Mouse (Mus musculus) embryonic stem cell, embryonic (primary cell): ENCODE measurements around the gene Rxfp4.

Experiments used
- CTCF ChIA-PET, 4 experiments: fragments of 300-600 bp in 2 of 4; fragments of 350-600 bp in 2 of 4; sonication (Branson Sonifier 250); formaldehyde crosslinking; loops; one replicate each; lab custom pipeline; 2022; ENCODE audit warnings: inconsistent platforms in 2 of 4; lab: Charles Lee
- POLR2A ChIA-PET, 4 experiments: fragments of 300-600 bp in 2 of 4; fragments of 350-600 bp in 2 of 4; sonication (Branson Sonifier 250); formaldehyde crosslinking; loops; one replicate each; lab custom pipeline; 2022; ENCODE audit warnings: antibody characterized with exemption in 4 of 4, inconsistent platforms in 1 of 4; lab: Charles Lee

Rxfp4 gene

GRCm38 (mm10) chr3:88643078-88643477 lies 9.9 kb downstream of the Rxfp4 start:
- ChIA-PET POLR2A (interaction anchor here in 3 of 4 experiments (0.5 to 2.7 kb wide), 21 partner anchors 11 to 307 kb away, joined by 3 to 12 read pairs (median 4); partner anchors contain the start of genes Smg5 (in 1 of the 3), Ssr2 (in 1 of the 3) and Tmem79 (in 1 of the 3)), CTCF (interaction anchor here (0.5 to 2.5 kb wide), 12 partner anchors 11 to 942 kb away, joined by 3 to 19 read pairs (median 5); no protein-coding TSS in a partner anchor)

GRCm38 (mm10) chr3:88640676-88641075 lies 12.3 kb downstream of the Rxfp4 start:
- ChIA-PET POLR2A (interaction anchor here in 3 of 4 experiments (0.8 to 2.1 kb wide), 4 partner anchors 10 to 63 kb away, joined by 3 to 7 read pairs (median 5); partner anchors contain the start of gene Rxfp4 (in 1 of the 3)), CTCF (interaction anchor here (0.6 to 3.1 kb wide), 11 partner anchors 12 to 96 kb away, joined by 3 to 21 read pairs (median 4); partner anchors contain the start of gene Ubqln4 (in 1 of the 4))

DNA sequence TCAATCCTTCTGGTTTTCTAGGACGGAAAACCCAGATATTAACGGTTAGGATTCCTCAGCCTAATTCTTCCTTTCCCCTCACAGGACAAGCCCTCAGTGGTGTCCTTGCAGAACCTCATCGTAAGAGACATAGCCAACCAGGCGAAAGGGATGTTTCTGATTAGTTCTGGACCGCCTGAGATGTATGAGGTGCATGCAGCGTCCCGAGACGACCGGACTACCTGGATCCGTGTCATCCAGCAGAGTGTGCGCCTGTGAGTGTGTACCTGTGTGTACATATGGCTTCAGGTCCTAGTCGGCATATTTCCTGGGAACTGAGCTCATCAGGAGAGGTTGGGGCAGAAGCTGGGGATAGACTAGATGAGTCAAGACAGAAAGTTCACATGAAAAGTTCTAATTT lies 13.7 kb downstream of the Rxfp4 start:
- POLR2A ChIA-PET = interaction anchor here in 3 of 4 experiments (0.8 to 2.1 kb wide), 4 partner anchors 8 to 293 kb away, joined by 3 to 7 read pairs (median 6); no protein-coding TSS in a partner anchor
- CTCF ChIA-PET = interaction anchor here in 3 of 4 experiments (0.7 to 3.1 kb wide), 3 partner anchors 32 to 47 kb away, joined by 3 to 21 read pairs (median 4); no protein-coding TSS in a partner anchor

DNA sequence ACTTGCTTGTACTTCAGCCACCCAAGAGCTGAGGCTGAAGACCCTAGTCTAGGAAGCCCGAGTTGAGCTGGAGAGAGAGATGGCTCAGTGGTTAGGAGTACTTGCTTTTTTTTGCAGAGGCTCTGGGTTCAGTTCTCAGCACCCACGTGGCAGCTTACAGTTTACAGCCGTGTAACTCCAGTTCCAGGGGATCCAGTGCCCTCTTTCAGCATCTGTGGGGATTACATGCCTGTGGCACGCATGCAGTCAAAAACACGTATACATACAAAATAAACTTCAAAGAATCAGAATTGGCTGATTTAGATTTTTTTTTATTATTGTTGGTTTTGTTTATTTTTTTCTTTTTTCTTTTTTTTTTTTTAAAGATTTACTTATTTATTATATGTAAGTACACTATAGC lies 15.8 kb downstream of the Rxfp4 start:
- ChIA-PET POLR2A (interaction anchor here in 2 of 4 experiments (0.5 to 10.2 kb wide), 9 partner anchors 15 to 64 kb away, joined by 3 to 96 read pairs (median 4); partner anchors contain the start of gene Ssr2 (in 1 of the 2)), CTCF (interaction anchor here (0.5 to 1.9 kb wide), 9 partner anchors 12 to 117 kb away, joined by 3 to 10 read pairs (median 5); no protein-coding TSS in a partner anchor)

DNA sequence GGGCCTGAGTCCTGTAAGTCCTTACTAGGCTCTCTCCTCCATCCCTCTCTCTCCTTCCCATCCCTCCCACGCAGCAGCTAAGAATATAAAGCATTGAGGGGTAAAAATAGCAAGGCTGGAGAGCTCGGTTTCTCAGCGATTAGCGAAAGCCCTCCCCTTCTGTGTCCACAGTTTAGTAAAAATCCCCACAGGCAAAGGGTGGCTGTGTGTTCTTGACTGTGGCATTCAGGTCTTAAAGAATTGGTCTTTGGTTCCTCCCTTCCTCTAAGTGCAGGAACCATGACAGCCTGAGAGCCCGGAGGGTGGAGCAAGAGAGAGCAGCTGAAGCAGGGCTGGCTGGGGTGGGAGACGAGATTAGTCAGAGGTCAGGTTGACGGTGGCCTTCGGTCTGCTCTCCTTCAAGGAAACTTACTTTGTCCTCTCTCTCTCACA lies 16.4 kb downstream of the Rxfp4 start:
- ChIA-PET POLR2A (interaction anchor here in 3 of 4 experiments (0.6 to 10.2 kb wide), 13 partner anchors 13 to 351 kb away, joined by 3 to 96 read pairs (median 6); partner anchors contain the start of genes Arhgef2 (in 1 of the 3) and Ssr2 (in 1 of the 3)), CTCF (interaction anchor here in 3 of 4 experiments (0.5 to 1.9 kb wide), 8 partner anchors 12 to 217 kb away, joined by 3 to 10 read pairs (median 4); no protein-coding TSS in a partner anchor)

DNA sequence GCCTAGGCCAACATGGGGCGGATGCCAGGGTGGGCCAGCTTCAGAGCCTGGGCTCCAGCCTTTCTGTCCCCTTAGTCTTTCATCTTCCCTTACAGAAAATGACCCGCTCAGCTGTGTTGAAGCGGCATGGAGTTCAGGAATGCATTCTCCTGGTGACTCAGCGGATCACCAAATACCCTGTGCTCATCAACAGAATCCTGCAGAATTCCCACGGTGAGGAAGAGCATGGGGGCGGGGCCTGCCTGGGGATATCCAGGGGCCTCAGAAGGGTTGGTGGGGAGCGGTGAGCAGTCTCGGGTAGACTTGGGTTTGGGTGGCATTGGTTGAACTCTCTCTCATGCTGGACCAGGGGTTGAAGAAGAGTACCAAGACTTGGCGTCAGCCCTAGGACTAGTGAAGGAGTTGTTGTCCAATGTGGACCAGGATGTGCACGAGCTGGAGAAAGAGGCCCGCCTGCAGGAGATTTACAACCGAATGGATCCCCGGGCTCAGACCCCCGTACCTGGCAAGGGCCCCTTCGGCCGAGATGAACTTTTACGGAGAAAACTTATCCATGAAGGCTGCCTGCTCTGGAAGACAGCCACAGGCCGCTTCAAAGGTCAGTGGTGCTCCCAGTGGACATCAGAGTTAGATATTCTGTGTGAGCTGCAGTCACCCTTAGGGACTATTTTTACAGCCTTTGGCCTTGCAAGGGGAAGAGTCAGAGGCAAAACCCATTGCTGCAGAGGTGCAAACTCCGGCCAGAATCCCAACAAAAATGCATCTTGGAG lies 17.3 kb downstream of the Rxfp4 start:
- POLR2A ChIA-PET = interaction anchor here in 3 of 4 experiments (0.6 to 10.2 kb wide), 20 partner anchors 9 to 742 kb away, joined by 3 to 96 read pairs (median 4); partner anchors contain the start of genes Arhgef2 (in 1 of the 3), Lmna (in 1 of the 3) and Ssr2 (in 1 of the 3)
- CTCF ChIA-PET = interaction anchor here in 3 of 4 experiments (0.6 to 3.1 kb wide), 7 partner anchors 13 to 91 kb away, joined by 3 to 10 read pairs (median 6); no protein-coding TSS in a partner anchor

DNA sequence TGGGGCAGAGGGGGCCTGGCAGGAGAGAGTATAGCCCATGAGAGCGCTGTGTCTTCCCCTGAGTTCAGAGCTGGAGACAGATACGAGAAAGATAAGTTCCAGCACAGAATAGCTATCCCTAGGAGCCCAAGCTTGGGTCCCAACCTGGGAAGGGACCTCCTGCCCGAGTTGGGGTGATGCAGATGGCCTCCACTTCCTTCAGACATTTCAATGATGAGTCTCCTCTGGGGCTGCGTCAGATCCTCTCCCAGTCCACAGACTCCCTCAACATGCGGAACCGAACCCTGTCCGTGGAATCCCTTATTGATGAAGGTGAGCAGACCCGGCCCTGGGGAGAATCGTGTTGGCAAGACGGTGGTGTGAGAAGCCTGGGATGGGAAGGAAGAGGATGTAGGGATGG lies 19.9 kb downstream of the Rxfp4 start:
- CTCF ChIA-PET = interaction anchor here (0.8 to 3.1 kb wide), 11 partner anchors 9 to 89 kb away, joined by 3 to 9 read pairs (median 4); no protein-coding TSS in a partner anchor
- POLR2A ChIA-PET = interaction anchor here in 3 of 4 experiments (0.6 to 10.2 kb wide), 19 partner anchors 10 to 120 kb away, joined by 3 to 96 read pairs (median 5); partner anchors contain the start of genes Ssr2 (in 2 of the 3) and Arhgef2 (in 1 of the 3)

DNA sequence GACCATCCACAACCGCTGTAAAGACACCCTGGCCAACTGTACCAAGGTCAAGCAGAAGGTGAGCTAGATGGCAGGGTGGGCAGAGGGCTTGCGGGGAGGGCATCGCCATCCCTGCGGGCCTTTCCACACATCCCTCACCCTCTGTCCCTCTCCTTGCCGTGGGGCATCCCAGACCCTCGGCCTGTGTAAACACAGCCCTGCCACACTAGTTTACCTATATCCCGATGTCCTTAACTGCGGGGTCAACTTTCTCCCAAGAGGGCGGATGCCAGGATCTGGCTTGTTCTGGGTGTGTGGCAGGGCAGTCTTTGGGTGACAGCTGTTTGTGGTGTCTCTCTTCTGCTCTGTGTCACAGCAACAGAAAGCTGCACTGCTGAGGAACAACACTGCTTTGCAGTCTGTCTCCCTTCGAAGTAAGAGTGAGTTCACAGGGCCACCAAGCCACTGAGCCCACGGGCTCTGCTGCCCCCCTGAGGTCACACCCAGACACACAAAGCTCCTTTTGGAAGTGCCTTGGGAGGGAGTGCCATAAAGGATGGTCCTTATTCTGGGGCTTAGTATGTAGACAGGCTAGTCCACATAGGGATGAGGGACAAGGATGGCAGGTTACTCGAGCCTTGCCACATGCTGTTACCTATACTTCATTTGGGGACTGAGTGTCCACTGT lies 20.9 kb downstream of the Rxfp4 start:
- CTCF ChIA-PET = interaction anchor here (0.5 to 2.2 kb wide), 27 partner anchors 10 to 461 kb away, joined by 3 to 12 read pairs (median 4); partner anchors contain the start of gene Rusc1 (in 1 of the 4)
- POLR2A ChIA-PET = interaction anchor here in 3 of 4 experiments (0.6 to 10.2 kb wide), 36 partner anchors 8 to 121 kb away, joined by 3 to 96 read pairs (median 4); partner anchors contain the start of genes Ssr2 (in 3 of the 3) and Arhgef2 (in 1 of the 3)

- POLR2A ChIA-PET = interaction anchor here (0.5 to 10.2 kb wide), 30 partner anchors 9 to 1186 kb away, joined by 3 to 96 read pairs (median 4); partner anchors contain the start of genes Arhgef2 (in 1 of the 4), Fdps (in 1 of the 4) and Ssr2 (in 1 of the 4)
Observed at GRCm38 (mm10) chr3:88630849-88631341, 22.0 kb downstream of the Rxfp4 start.

DNA sequence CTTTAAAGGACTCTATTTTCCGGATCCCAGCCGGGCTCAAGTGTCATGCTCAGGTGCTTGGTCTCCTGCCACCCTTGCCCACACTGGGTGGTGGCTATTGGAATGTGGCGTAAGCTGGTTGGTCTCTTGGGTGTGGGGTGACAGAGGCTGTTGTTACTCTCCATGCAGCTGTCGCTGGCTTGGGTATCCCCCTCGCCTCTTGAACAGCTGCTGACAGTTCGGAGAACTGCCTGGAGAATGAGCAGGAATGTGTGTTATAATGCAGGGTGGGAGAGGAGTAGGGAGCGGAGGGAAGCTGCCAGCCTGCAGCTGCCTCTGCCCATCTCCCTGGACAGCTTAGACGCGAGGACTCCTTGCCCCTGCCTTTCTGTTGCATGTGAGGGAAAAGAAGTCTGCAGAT lies 22.9 kb downstream of the Rxfp4 start:
- ChIA-PET POLR2A (interaction anchor here (0.7 to 10.2 kb wide), 14 partner anchors 8 to 109 kb away, joined by 3 to 96 read pairs (median 6); partner anchors contain the start of genes Arhgef2 (in 1 of the 4), Khdc4 (in 1 of the 4) and Ssr2 (in 1 of the 4)), CTCF (interaction anchor here in 2 of 4 experiments (0.7 to 1.2 kb wide), 3 partner anchors 11 to 48 kb away, joined by 3 read pairs; no protein-coding TSS in a partner anchor)

More at GRCm38 (mm10) chr3:88630849-88631341, 22.0 kb downstream of the Rxfp4 start:
- CTCF ChIA-PET = interaction anchor here in 3 of 4 experiments (0.6 to 2.1 kb wide), 11 partner anchors 12 to 54 kb away, joined by 3 to 12 read pairs (median 4); no protein-coding TSS in a partner anchor

- ChIA-PET CTCF (interaction anchor here in 2 of 4 experiments (0.5 to 1.6 kb wide), 3 partner anchors 11 to 675 kb away, joined by 3 to 4 read pairs (median 4); no protein-coding TSS in a partner anchor), POLR2A (interaction anchor here in 3 of 4 experiments (0.5 to 10.2 kb wide), 14 partner anchors 8 to 56 kb away, joined by 3 to 96 read pairs (median 4); partner anchors contain the start of genes Arhgef2 (in 1 of the 3) and Khdc4 (in 1 of the 3))
Observed at GRCm38 (mm10) chr3:88629244-88629643, 23.7 kb downstream of the Rxfp4 start.

- CTCF ChIA-PET = interaction anchor here in 2 of 4 experiments (0.6 to 1.6 kb wide), 3 partner anchors 12 to 527 kb away, joined by 3 to 4 read pairs (median 3); no protein-coding TSS in a partner anchor
- POLR2A ChIA-PET = interaction anchor here in 3 of 4 experiments (0.6 to 10.2 kb wide), 14 partner anchors 8 to 119 kb away, joined by 3 to 96 read pairs (median 4); partner anchors contain the start of genes Arhgef2 (in 1 of the 3) and Lmna (in 1 of the 3)
Observed at GRCm38 (mm10) chr3:88628766-88629165, 24.2 kb downstream of the Rxfp4 start.

GRCm38 (mm10) chr3:88627535-88627934 lies 25.4 kb downstream of the Rxfp4 start:
- POLR2A ChIA-PET = interaction anchor here in 1 of 4 experiments (0.6 to 10.2 kb wide), 4 partner anchors 6 to 535 kb away, joined by 4 to 96 read pairs (median 6); no protein-coding TSS in a partner anchor
- CTCF ChIA-PET = interaction anchor here in 2 of 4 experiments (0.9 to 1.6 kb wide), 2 partner anchors 13 to 41 kb away, joined by 3 to 4 read pairs; no protein-coding TSS in a partner anchor

- ChIA-PET CTCF (interaction anchor here in 2 of 4 experiments (0.9 to 1.3 kb wide), 2 partner anchors 20 to 40 kb away, joined by 3 read pairs; no protein-coding TSS in a partner anchor), POLR2A (interaction anchor here in 2 of 4 experiments (0.6 to 3.7 kb wide), 7 partner anchors 8 to 535 kb away, joined by 3 to 18 read pairs (median 5); no protein-coding TSS in a partner anchor)
Observed at GRCm38 (mm10) chr3:88627114-88627513, 25.8 kb downstream of the Rxfp4 start.

GRCm38 (mm10) chr3:88626316-88626715 lies 26.6 kb downstream of the Rxfp4 start:
- ChIA-PET POLR2A (interaction anchor here in 2 of 4 experiments (0.9 to 3.7 kb wide), 9 partner anchors 8 to 73 kb away, joined by 3 to 18 read pairs (median 4); partner anchors contain the start of genes Lamtor2 (in 1 of the 2) and Ubqln4 (in 1 of the 2)), CTCF (interaction anchor here in 3 of 4 experiments (0.6 to 1.3 kb wide), 7 partner anchors 10 to 128 kb away, joined by 3 to 4 read pairs (median 3); no protein-coding TSS in a partner anchor)
